Mouse (Mus musculus) bone marrow, adult 2 months (tissue): Measurements from ENCODE around the gene Apom.

Experiments
- CTCF ChIP-seq: fragments of 200-500 bp; IDR thresholded peaks from 2 replicates; pipeline ENCODE4 v1.5.1; 2011; ENCODE audit warnings: low read length, control low read depth; ENCODE audit not compliant: control insufficient read depth, insufficient read depth
- POLR2A ChIP-seq: fragments of 200-500 bp; IDR thresholded peaks from 2 replicates; pipeline ENCODE4 v1.6.1; 2011; ENCODE audit warnings: low read depth, mild to moderate bottlenecking, control low read depth, low read length, borderline replicate concordance; ENCODE audit not compliant: control insufficient read depth

GRCm38 (mm10) chr17:35082841-35083576, 48.8 kb downstream of the Apom start:
- TF ChIP-seq CTCF = no peak
- no peak for TF ChIP-seq POLR2A
